Mouse (Mus musculus) megakaryocyte, embryonic 14.5 days (primary cell): ENCODE results near the gene Dscaml1. TPM values are rescaled to one million over a fixed set of nuclear protein-coding genes. Genes with fewer than 3 reads are reported as not detected.

ENCODE experiments used
- H3K27me3 ChIP-seq: replicated peaks from 2 replicates; pipeline ENCODE3; 2012; ENCODE audit warnings: inconsistent platforms
- H3K36me3 ChIP-seq: replicated peaks from 2 replicates; pipeline ENCODE3; 2012; ENCODE audit warnings: low read length, inconsistent platforms, mixed read lengths
- H3K4me1 ChIP-seq: 2 replicates; pipeline ENCODE4 v1.6.1; 2012; ENCODE audit warnings: inconsistent platforms
- H3K4me3 ChIP-seq: replicated peaks from 2 replicates; pipeline ENCODE3; 2012; ENCODE audit warnings: moderate library complexity, mild to moderate bottlenecking, inconsistent platforms
- H3K9me3 ChIP-seq: 2 replicates; pipeline ENCODE4 v1.6.1; 2012; ENCODE audit warnings: inconsistent platforms
- FLI1 ChIP-seq: IDR thresholded peaks from 2 replicates; pipeline ENCODE4 v1.6.1; 2012; ENCODE audit warnings: low read length, inconsistent platforms, mixed read lengths
- GATA1 ChIP-seq: IDR thresholded peaks from 3 replicates; pipeline ENCODE4 v1.6.1; 2012; ENCODE audit warnings: mixed read lengths, low read length, inconsistent platforms, borderline replicate concordance
- polyA plus RNA-seq: library from polyadenylated mRNA; stranded (reverse); fragments of >175 nt; gene quantifications from 2 replicates; pipeline ENCODE4 v1.2.3, GENCODE M21; 2012; ENCODE audit warnings: low replicate concordance; ENCODE audit not compliant: insufficient read depth

Gene Dscaml1
- not detected in 2 replicates for polyA plus RNA-seq

GRCm38 (mm10) chr9:45426456-45426855 is at the start of gene Dscaml1:
TSS of gene Dscaml1 (plus strand) at chr9:45426628.
- no peaks in the 10 kb centered on the region for H3K9me3 ChIP-seq
- peaks cover 14% of the 10 kb centered on the region for H3K4me1 ChIP-seq
- H3K36me3 ChIP-seq = no peaks in the 10 kb centered on the region
- no peak within 1 kb of the TSS for H3K4me3 ChIP-seq
- peaks cover 76% of the 10 kb centered on the region for H3K27me3 ChIP-seq
- TF ChIP-seq FLI1 = no peak
- no peak for TF ChIP-seq GATA1

- H3K4me1 ChIP-seq = peaks cover 11% of the 10 kb centered on the region; the same call in 1 of the 2 replicates
Observed at GRCm38 (mm10) chr9:45376883-45377282, 49.5 kb upstream of the Dscaml1 start.

DNA sequence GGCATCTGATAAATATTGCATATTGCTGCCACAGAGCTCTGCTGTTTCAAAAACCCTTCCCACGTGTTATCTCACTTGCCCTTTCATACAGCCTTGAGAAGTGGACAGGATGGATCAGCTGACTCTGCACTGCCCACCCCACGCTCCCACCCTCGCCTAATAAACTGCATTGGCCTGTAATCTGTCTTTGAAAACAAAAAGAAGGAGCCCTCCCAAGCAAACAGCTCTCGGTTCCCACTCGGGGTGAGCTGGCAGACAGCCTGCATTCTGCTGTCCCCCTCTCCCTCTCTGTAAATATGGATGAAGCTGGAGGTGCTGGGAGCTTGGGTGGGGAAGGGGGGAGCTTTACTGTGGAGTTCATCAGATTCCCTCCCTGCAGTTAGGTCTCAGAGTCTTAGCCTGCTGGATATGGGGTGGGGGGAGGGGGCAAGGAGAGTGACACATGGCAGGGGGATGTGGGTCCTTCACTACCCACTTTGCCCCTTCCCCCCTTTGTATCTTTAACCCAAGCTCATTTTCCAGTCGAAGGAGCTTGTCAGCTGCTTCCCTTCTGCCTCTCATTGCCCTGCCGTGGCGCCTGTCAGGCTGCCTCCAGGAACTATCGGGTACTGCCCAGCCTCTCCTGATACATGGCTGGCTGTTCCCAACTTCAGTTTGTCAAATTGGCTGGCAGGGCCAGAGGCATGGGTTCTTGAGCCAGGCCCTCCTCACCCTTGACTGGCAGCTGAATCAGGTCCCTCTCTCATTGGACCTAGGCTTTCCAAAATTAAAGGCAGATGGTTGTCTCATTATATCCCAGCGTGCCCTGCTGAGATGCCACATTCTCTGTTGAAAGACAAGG is 45.8 kb upstream of the Dscaml1 start:
- Histone ChIP-seq H3K27me3 (peaks cover 88% of the 10 kb centered on the region), H3K4me1 (peaks cover 11% of the 10 kb centered on the region; the same call in 1 of the 2 replicates), H3K4me3 (no peak overlapping the region), H3K36me3 (no peaks in the 10 kb centered on the region), H3K9me3 (no peaks in the 10 kb centered on the region)
- no peak for TF ChIP-seq GATA1
- TF ChIP-seq FLI1 = no peak

More at GRCm38 (mm10) chr9:45376883-45377282, 49.5 kb upstream of the Dscaml1 start:
- H3K9me3 ChIP-seq = no peaks in the 10 kb centered on the region
- H3K36me3 ChIP-seq = no peaks in the 10 kb centered on the region
- H3K27me3 ChIP-seq = peaks cover 98% of the 10 kb centered on the region
- H3K4me3 ChIP-seq = no peak overlapping the region
- TF ChIP-seq GATA1 = no peak
- no peak for TF ChIP-seq FLI1

GRCm38 (mm10) chr9:45382336-45382735 is 44.1 kb upstream of the Dscaml1 start:
- H3K9me3 ChIP-seq = no peaks in the 10 kb centered on the region
- H3K36me3 ChIP-seq = no peaks in the 10 kb centered on the region
- TF ChIP-seq GATA1 (no peak), FLI1 (no peak)
- H3K4me1 ChIP-seq = peaks cover 16% of the 10 kb centered on the region
- H3K4me3 ChIP-seq = no peak overlapping the region
- H3K27me3 ChIP-seq = peaks cover 72% of the 10 kb centered on the region

- H3K36me3 ChIP-seq = no peaks in the 10 kb centered on the region
- H3K9me3 ChIP-seq = no peaks in the 10 kb centered on the region
- peaks cover 70% of the 10 kb centered on the region for H3K27me3 ChIP-seq
- no peak overlapping the region for H3K4me3 ChIP-seq
- no peak for TF ChIP-seq FLI1
- TF ChIP-seq GATA1 = no peak
- peaks cover 19% of the 10 kb centered on the region for H3K4me1 ChIP-seq
Observed at GRCm38 (mm10) chr9:45382834-45383233, 43.6 kb upstream of the Dscaml1 start.

DNA sequence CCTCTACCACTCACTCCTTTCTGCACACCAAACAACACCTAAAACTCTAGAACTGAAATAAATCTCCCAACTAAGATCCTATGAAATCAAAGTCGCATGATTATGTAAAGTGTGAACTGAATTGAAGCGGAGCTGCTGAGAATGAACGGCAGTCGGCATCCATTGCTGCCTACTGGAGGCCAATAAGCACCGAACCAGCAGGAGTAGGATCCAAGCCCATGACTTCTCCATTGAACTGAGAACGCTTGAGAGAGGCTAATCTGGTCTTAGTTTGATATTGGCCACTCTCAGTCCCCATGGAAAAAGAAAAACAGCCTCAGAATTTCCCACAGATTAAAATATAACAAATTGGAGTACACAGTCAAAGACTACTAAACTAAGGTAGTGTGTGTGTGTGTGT is 42.5 kb upstream of the Dscaml1 start:
- Histone ChIP-seq H3K9me3 (no peaks in the 10 kb centered on the region), H3K4me3 (no peak overlapping the region), H3K4me1 (peaks cover 27% of the 10 kb centered on the region), H3K27me3 (peaks cover 64% of the 10 kb centered on the region), H3K36me3 (no peaks in the 10 kb centered on the region)
- no peak for TF ChIP-seq FLI1
- TF ChIP-seq GATA1 = no peak

GRCm38 (mm10) chr9:45386698-45387097 is 39.7 kb upstream of the Dscaml1 start:
- no peaks in the 10 kb centered on the region for H3K9me3 ChIP-seq
- H3K27me3 ChIP-seq = peaks cover 52% of the 10 kb centered on the region
- H3K36me3 ChIP-seq = no peaks in the 10 kb centered on the region
- TF ChIP-seq GATA1 (no peak), FLI1 (no peak)
- H3K4me3 ChIP-seq = no peak overlapping the region
- peaks cover 20% of the 10 kb centered on the region for H3K4me1 ChIP-seq

- Histone ChIP-seq H3K9me3 (no peaks in the 10 kb centered on the region), H3K27me3 (peaks cover 45% of the 10 kb centered on the region), H3K36me3 (no peaks in the 10 kb centered on the region), H3K4me3 (no peak overlapping the region), H3K4me1 (peaks cover 20% of the 10 kb centered on the region)
- TF ChIP-seq FLI1 (no peak), GATA1 (no peak)
Observed at GRCm38 (mm10) chr9:45388385-45388994, 37.9 kb upstream of the Dscaml1 start.

DNA sequence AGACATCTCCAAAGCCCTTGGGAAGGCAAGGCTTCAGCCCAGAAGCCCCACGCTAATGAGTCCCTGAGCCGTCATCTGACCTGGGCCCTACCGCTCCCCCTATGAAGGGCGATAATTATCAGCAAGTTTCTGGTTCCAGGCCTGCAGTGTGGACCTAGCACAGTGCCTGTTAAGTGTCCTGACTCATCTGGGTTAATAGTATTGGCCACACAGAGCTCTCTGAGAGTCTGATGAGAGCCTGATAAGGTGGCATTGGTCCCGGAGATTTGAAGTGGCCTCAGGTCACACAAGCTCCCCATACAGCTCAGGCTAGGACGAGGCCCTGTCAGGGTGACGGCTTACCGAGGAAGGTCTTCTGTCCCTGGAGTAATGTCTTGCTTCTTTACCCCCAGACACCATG is 36.8 kb upstream of the Dscaml1 start:
- Histone ChIP-seq H3K4me1 (peaks cover 20% of the 10 kb centered on the region), H3K4me3 (no peak overlapping the region), H3K9me3 (0 out of 2 replicates have a peak, but pooled peaks cover 3% of the 10 kb centered on the region), H3K36me3 (no peaks in the 10 kb centered on the region), H3K27me3 (peaks cover 51% of the 10 kb centered on the region)
- TF ChIP-seq GATA1 (no peak), FLI1 (no peak)

- TF ChIP-seq FLI1 (no peak), GATA1 (no peak)
- Histone ChIP-seq H3K9me3 (0 out of 2 replicates have a peak, but pooled peaks cover 3% of the 10 kb centered on the region), H3K4me3 (no peak overlapping the region), H3K36me3 (no peaks in the 10 kb centered on the region), H3K27me3 (peaks cover 62% of the 10 kb centered on the region), H3K4me1 (peaks cover 20% of the 10 kb centered on the region)
Observed at GRCm38 (mm10) chr9:45391299-45391698, 35.1 kb upstream of the Dscaml1 start.
